Mouse (Mus musculus) testis, adult 2 months (tissue): ENCODE measurements at regions not wholly inside any gene's neighbourhood (a gene's known extent, or its start where the extent isn't known, plus 50 kb on each side); places are given as distances from the start of the nearest gene placed in this dataset.

Source experiments
- H3K27ac ChIP-seq: fragments of 200-500 bp; 2 replicates; pipeline ENCODE4 v1.5.1; 2012; ENCODE audit warnings: low read depth, low read length; ENCODE audit not compliant: control insufficient read depth, insufficient read depth
- H3K27me3 ChIP-seq: fragments of 200-500 bp; 2 replicates; pipeline ENCODE4 v1.6.1; 2012; ENCODE audit warnings: mild to moderate bottlenecking, low read length, moderate library complexity; ENCODE audit not compliant: control insufficient read depth, insufficient read depth
- H3K36me3 ChIP-seq: fragments of 200-500 bp; 2 replicates; pipeline ENCODE4 v1.6.1; 2012; ENCODE audit warnings: mild to moderate bottlenecking, low read length; ENCODE audit not compliant: control insufficient read depth, insufficient read depth
- H3K4me1 ChIP-seq: fragments of 200-500 bp; 2 replicates; pipeline ENCODE4 v1.6.1; 2012; ENCODE audit warnings: low read length; ENCODE audit not compliant: control insufficient read depth, insufficient read depth
- H3K4me3 ChIP-seq: fragments of 200-500 bp; 2 replicates; pipeline ENCODE4 v1.5.1; 2012; ENCODE audit warnings: low read depth, mild to moderate bottlenecking, low read length, moderate library complexity, mixed read lengths; ENCODE audit not compliant: control insufficient read depth
- CTCF ChIP-seq: fragments of 200-500 bp; IDR thresholded peaks from 2 replicates; pipeline ENCODE4 v1.5.1; 2012; ENCODE audit warnings: low read depth, mild to moderate bottlenecking, inconsistent platforms, low read length, moderate library complexity; ENCODE audit not compliant: control insufficient read depth, insufficient read depth, insufficient replicate concordance
- POLR2A ChIP-seq: fragments of 200-500 bp; IDR thresholded peaks from 2 replicates; pipeline ENCODE4 v1.6.1; 2012; ENCODE audit warnings: low read depth, mild to moderate bottlenecking, inconsistent platforms, low read length, moderate library complexity; ENCODE audit not compliant: control insufficient read depth

DNA sequence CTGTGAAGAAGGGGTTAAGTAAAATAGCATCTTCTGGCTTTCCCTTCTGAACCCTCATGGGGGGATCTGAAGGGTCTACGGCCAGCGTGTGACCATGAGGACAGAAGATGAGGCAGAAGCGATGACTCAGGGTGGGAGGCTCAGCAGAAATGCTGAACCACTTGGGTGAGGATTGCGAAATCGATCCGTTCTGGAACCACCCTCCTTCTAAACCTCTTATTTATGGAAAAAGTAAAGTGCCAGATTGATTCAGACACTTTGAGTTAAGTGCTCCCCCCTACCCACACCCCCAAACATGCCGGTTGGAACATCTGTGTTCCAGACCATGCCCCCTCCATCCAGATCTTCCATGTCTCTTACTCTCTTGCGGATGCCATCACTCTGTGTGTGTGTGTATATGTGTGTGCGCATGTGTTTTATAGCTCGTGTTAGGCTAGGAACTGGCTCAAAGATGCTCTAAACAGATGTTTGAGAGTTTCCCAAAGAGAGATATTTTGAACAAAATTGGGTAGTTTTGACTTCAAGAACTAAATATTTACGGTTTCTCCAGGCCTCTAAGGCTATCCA lies 190.2 kb upstream of the Prickle1 start:
- Histone ChIP-seq H3K27ac (no peak overlapping the region), H3K4me1 (no peaks in the 10 kb centered on the region), H3K27me3 (no peaks in the 10 kb centered on the region), H3K4me3 (no peak overlapping the region), H3K36me3 (no peaks in the 10 kb centered on the region)
- TF ChIP-seq POLR2A (no peak), CTCF (no peak)

DNA sequence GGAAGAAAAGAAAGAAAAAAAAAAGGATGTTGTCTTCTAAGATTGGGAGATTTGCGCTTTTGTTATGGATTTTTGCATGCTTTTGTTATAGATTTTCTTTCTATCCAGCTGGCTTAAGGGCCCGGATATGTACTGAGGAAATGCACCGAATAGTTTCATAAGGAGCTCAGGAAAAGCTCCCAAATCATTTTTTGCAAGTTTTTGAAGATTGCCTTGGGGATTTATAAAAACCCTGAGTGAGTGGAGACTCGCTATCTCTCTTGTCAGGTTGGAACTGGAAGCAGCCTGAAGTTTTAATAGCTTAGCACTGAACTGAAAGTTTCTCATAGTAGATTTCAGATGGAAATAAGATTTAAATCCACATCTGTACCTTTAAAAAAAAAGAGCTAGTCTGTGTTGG lies 188.0 kb upstream of the Prickle1 start:
- Histone ChIP-seq H3K4me3 (no peak overlapping the region), H3K36me3 (no peaks in the 10 kb centered on the region), H3K4me1 (no peaks in the 10 kb centered on the region), H3K27me3 (no peaks in the 10 kb centered on the region), H3K27ac (no peak overlapping the region)
- TF ChIP-seq CTCF (no peak), POLR2A (no peak)

DNA sequence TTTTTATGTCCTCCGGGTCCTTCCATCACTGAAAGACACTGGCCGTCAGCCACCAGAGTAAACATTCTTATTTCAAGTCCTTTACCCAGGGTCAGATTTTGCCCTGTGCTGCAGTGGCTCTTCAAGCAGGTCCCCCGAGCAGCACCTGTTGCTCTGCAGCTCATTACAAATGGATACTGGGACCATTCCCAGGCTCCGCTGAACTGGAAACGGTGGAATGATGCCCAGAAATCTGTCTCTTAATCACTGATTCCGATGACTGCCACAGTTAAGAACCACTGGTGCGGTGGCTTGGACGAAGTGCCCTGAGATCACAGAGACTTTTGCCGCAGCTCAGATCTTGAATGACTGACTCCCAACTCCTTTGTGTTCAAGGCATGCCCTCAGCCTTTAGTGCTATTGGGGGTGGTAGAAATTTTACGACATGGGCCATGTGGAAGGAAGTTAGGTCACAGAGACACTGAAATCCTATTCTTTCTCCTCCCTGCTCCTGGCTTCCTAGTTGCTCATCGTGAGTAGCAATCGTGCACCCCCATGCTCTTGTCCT lies 179.6 kb upstream of the Prickle1 start:
- no peaks in the 10 kb centered on the region for H3K4me1 ChIP-seq
- no peak overlapping the region for H3K27ac ChIP-seq
- TF ChIP-seq POLR2A (no peak), CTCF (no peak)
- no peaks in the 10 kb centered on the region for H3K36me3 ChIP-seq
- no peaks in the 10 kb centered on the region for H3K27me3 ChIP-seq
- H3K4me3 ChIP-seq = no peak overlapping the region

DNA sequence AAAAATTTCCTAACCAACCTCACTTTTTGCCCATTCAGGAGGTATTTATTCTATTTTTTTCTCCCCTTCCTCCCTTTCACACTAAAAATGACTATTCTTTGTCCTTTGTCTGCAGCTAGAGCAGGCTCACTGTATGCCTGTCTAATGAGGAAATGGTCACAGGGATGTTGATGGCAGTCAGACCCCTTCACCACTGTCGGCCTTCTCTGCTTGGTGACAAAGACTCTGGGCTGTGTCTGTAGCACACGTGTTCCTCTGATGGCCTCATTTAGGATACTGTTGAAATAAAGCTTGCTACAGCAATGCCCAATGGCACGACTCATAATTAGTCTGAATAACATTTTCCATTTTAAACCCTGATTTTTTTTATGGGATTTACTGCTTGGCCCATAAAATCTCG lies 178.6 kb upstream of the Prickle1 start:
- Histone ChIP-seq H3K4me1 (no peaks in the 10 kb centered on the region), H3K4me3 (no peak overlapping the region), H3K27ac (no peak overlapping the region), H3K27me3 (no peaks in the 10 kb centered on the region), H3K36me3 (no peaks in the 10 kb centered on the region)
- TF ChIP-seq CTCF (no peak), POLR2A (no peak)

DNA sequence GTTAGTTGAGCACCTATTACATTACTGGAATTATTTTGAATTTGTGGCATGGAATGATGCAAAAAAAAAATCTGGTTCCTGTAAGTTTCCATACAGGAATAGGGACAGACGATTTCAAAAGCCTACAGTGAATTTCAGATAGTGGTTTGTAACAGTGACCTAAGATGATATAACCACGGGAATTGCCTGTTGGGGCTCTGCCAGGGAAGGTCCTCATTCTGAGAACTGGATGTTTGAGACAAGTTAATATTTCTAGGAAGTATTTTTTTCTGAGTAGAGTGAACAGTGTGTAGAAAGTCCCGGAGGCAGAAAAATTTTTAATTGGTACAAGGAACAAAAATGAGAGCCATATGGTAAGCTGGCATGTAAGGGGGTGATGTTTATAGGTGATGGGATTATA lies 171.3 kb upstream of the Prickle1 start:
- no peak for TF ChIP-seq CTCF
- TF ChIP-seq POLR2A = no peak
- H3K4me3 ChIP-seq = no peak overlapping the region
- H3K27ac ChIP-seq = no peak overlapping the region
- no peaks in the 10 kb centered on the region for H3K4me1 ChIP-seq
- no peaks in the 10 kb centered on the region for H3K36me3 ChIP-seq
- no peaks in the 10 kb centered on the region for H3K27me3 ChIP-seq

DNA sequence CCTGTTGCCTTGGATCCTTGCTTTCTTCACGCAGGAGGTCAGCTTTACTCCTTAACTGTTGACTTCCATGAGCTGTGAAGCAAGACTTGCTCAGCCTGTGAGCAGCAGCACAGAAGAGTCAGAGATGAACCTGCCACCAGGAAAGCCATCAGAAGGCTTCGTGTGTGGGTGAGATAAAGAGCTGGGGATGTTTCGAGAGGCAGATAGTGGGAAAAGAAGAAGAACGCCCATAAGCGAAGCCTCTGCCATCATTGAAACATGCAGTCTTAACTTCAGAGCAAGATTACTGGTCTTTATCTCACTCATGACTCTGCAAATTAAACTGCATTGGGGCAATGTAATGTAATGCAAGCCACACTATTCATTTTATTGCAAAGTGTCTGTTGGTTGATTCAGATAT lies 167.4 kb upstream of the Prickle1 start:
- Histone ChIP-seq H3K36me3 (no peaks in the 10 kb centered on the region), H3K4me3 (no peak overlapping the region), H3K4me1 (no peaks in the 10 kb centered on the region), H3K27ac (no peak overlapping the region), H3K27me3 (no peaks in the 10 kb centered on the region)
- TF ChIP-seq POLR2A (no peak), CTCF (no peak)

DNA sequence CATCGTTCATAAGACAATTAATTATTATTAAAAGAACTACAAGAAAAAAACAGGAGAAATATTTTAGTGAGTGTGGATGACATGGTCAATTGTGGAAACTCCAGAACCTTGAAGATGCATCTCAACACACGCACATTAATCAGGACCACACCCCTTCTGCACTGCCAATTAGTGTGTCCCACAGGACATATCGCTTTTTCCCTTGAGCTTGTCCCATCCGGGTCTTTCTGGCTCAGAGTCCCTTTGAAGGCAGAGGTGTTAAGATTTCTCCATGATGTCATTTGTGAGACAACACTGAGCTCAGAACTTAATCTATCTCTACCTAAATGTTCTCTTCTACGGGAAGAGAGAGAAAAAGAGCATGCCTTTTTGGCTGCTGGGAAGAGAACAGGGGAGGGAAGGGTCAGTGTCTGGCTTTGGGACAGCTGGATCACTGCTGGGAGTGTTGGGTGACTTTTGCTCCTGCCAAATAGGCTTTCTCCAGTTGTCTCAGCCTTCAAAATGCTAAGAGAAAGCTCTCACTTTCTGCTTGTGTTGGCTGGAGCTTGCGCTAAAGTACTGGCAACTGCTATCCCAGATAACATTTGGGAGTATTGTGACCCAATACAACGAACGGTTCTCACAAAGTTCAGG lies 162.6 kb upstream of the Prickle1 start:
- no peaks in the 10 kb centered on the region for H3K36me3 ChIP-seq
- H3K27me3 ChIP-seq = no peaks in the 10 kb centered on the region
- no peak overlapping the region for H3K4me3 ChIP-seq
- TF ChIP-seq CTCF (no peak), POLR2A (no peak)
- H3K4me1 ChIP-seq = no peaks in the 10 kb centered on the region
- H3K27ac ChIP-seq = no peak overlapping the region
